Mouse (Mus musculus) heart, adult 2 months (tissue): ENCODE data around the gene Dpm3. TPM values are rescaled to one million over a fixed set of nuclear protein-coding genes. Genes with fewer than 3 reads are reported as not detected.

ENCODE experiments used
- DNase-seq, 2 experiments: peaks; one replicate each; pipeline ENCODE4 v3.0.0; 2021
- H3K27ac ChIP-seq: fragments of 200-600 bp; 2 replicates; pipeline ENCODE4 v1.8.1; 2022
- H3K27me3 ChIP-seq: fragments of 200-500 bp; 2 replicates; pipeline ENCODE4 v1.6.1; 2012; ENCODE audit warnings: mild to moderate bottlenecking, low read length, inconsistent platforms, mixed read lengths; ENCODE audit not compliant: control insufficient read depth, insufficient read depth
- H3K36me3 ChIP-seq: fragments of 200-500 bp; 2 replicates; pipeline ENCODE4 v1.6.1; 2012; ENCODE audit warnings: low read length, inconsistent platforms; ENCODE audit not compliant: control insufficient read depth, insufficient read depth
- H3K4me1 ChIP-seq: fragments of 200-500 bp; 2 replicates; pipeline ENCODE4 v1.6.1; 2011; ENCODE audit warnings: low read length; ENCODE audit not compliant: control insufficient read depth, insufficient read depth
- H3K4me3 ChIP-seq: fragments of 200-600 bp; 2 replicates; pipeline ENCODE4 v1.8.1; 2022
- H3K79me2 ChIP-seq: fragments of 200-500 bp; replicated peaks from 2 replicates; pipeline ENCODE4 v1.6.1; 2012; ENCODE audit warnings: mild to moderate bottlenecking, inconsistent platforms, low read length, moderate library complexity, mixed read lengths; ENCODE audit not compliant: control insufficient read depth, insufficient read depth
- H3K9ac ChIP-seq: fragments of 200-500 bp; 2 replicates; pipeline ENCODE4 v1.6.1; 2012; ENCODE audit warnings: low read depth, mild to moderate bottlenecking, control low read depth, inconsistent platforms, low read length, mixed read lengths
- CTCF ChIP-seq: fragments of 200-600 bp; IDR thresholded peaks from 2 replicates; pipeline ENCODE4 v1.8.1; 2022; ENCODE audit warnings: antibody characterized with exemption, mild to moderate bottlenecking, moderate library complexity
- EP300 ChIP-seq: fragments of 200-500 bp; IDR thresholded peaks from 2 replicates; pipeline ENCODE4 v1.6.1; 2011; ENCODE audit warnings: low read depth, low read length, control low read depth; ENCODE audit not compliant: insufficient read depth
- POLR2A ChIP-seq: fragments of 200-500 bp; IDR thresholded peaks from 2 replicates; pipeline ENCODE4 v1.6.1; 2011; ENCODE audit warnings: mild to moderate bottlenecking, low read depth, low read length, control low read depth; ENCODE audit not compliant: insufficient read depth
- WGBS: fragments of 180-500 bp; shearing (Covaris S2); methylation state at CpG from one replicate; pipeline ENCODE4 v1.1.7; 2018; 5-methylcytosine and 5-hydroxymethylcytosine counted together
- intact Hi-C: fragments of 180-260 bp; cut with DNase I; formaldehyde crosslinking; loops from one replicate; pipeline ENCODE4 v1.15.1; 2025
- polyA plus RNA-seq: library from polyadenylated mRNA; depleted of rRNA; stranded (reverse); fragments of >200 nt; gene quantifications from 2 replicates; pipeline ENCODE4 v1.2.3, GENCODE M21; 2012
- total RNA-seq, 2 experiments: library from RNA; stranded (reverse); gene quantifications; 2 replicates each; pipeline ENCODE4 v1.2.3; 2021

Gene Dpm3
- total and polyA plus RNA-seq, 3 experiments, result 54.3 to 160 (median 58.2) TPM

GRCm38 (mm10) chr3:89242331-89242895, 16.7 kb upstream of the Dpm3 start:
- no peaks in the 10 kb centered on the region for H3K36me3 ChIP-seq
- peaks cover 1% of the 10 kb centered on the region; the same call in 1 of the 2 replicates for H3K4me1 ChIP-seq
- TF ChIP-seq POLR2A, result no peak
- TF ChIP-seq EP300, result no peak
- peak; percentile 74 for TF ChIP-seq CTCF
- H3K79me2 ChIP-seq, result no peaks in the 10 kb centered on the region
- no peak overlapping the region for H3K4me3 ChIP-seq
- no peaks in the 10 kb centered on the region for H3K27me3 ChIP-seq
- DNase-seq, result peak in 1 of 2 experiments; percentile 53
- 67% methylated on average over 9 of the region's 9 CpGs for WGBS
- no peak overlapping the region for H3K27ac ChIP-seq
- H3K9ac ChIP-seq, result no peak overlapping the region
- intact Hi-C loops, result no loop called here

DNA sequence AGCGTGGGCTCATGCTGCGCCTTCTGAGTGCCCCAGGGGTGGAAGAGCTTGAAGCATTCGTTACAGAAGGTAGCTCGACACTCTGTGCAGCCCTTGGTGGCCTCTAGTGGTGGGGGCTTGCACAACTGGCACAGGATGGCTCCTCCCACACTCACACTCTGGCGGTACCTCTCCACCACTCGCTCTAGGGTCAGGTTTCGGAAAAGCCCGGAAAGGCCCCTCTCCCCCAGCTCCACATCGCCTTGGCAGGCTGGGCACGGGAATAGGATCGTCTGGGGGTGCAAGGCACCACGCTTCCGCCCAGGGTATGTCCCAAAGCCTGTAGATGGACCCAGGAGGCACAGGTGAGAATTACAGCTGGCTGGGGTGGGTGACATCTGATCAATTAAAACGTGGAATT, 15.5 kb upstream of the Dpm3 start:
- Histone ChIP-seq H3K4me1 (peaks cover 1% of the 10 kb centered on the region; the same call in 1 of the 2 replicates), H3K4me3 (no peak overlapping the region), H3K36me3 (no peaks in the 10 kb centered on the region), H3K27me3 (no peaks in the 10 kb centered on the region), H3K9ac (no peak overlapping the region), H3K79me2 (no peaks in the 10 kb centered on the region), H3K27ac (no peak overlapping the region)
- intact Hi-C loops, result no loop called here
- DNase-seq, result peak in 1 of 2 experiments; percentile 50
- peak; percentile 61 for TF ChIP-seq CTCF
- no peak for TF ChIP-seq POLR2A
- WGBS, result 36% methylated on average over 14 of the region's 14 CpGs

DNA sequence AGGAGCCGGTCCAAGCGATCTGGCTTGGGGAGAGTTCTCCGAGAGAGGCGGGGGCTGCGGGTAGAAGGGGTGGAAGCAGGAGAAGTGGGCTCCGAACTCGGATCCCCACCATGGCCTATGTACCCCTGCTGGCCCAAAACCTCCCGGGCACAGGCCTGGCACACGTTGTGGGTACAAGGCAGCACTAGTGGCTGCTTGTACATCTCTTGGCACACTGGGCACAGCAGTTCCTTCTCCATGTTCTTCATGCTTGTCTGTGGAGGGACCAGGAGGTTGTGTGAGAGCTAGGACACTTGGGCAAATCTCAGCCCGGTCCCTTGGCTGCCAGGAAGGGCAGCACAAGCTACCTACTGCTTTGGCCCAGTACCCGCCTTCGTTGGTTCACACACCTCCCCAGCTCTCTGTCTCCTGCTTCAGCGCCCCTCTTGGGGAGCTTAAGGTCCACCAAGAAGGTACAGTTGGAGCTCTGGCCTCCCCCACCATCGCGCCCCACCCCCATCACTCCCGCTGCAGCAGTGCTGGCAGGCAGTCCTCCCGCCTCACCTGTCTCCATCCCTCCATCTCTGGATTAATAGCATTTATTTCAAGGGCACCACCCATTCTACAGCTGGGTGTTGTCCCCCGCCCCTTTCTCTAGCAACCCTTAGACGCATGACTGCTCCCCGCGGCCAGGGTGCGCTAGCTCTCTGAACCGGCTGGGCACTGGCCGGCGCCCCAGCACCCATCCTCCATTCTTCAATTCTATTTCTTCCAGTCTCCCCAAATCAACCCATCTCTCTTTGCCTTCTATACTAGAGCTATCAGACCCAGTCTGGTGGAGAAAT, 14.8 kb upstream of the Dpm3 start:
- WGBS, result 31% methylated on average over 25 of the region's 25 CpGs
- H3K9ac ChIP-seq, result no peak overlapping the region

DNA sequence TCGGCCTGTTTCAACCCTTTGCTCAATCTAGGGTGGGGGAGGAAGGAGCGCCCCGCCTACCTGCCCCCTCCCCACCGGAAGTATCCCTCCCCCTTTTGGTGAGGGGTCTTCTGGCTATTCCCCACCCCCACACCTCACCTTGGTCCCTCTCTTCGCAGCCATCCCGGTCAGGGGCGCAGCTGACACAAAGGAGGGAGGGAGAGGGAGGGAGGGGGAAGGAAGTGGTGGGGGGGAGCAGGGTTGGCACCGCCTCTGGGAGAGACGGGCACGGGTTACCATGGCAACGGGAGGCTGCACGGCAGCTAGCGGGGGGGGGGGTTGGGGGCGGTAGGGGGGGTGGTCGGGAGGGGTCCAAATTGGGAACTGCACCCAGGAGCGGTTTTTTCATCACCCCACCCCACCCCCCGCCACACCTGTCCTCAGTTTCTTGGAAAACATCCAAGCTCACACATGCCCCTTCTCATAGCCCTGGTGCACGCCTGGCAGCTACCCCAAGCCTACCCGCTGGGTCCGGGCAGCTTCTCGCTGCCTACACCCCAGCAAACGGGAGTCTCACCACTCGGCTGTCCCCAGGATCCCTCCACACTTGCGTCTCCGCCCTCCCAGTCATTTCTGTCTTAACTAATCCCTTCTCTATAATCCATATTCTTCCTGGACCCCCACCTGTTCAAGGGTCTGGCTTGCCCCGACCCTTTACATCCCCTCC, 14.0 kb upstream of the Dpm3 start:
- peak overlapping the region; percentile 7; the same call in 1 of the 2 replicates for H3K27ac ChIP-seq
- H3K4me3 ChIP-seq, result peak overlapping the region; percentile 97
- no peaks in the 10 kb centered on the region for H3K27me3 ChIP-seq
- no peak for DNase-seq
- H3K79me2 ChIP-seq, result no peaks in the 10 kb centered on the region
- 2% methylated on average over 22 of the region's 26 CpGs for WGBS
- peak overlapping the region; percentile 37 for H3K9ac ChIP-seq
- H3K36me3 ChIP-seq, result no peaks in the 10 kb centered on the region
- peaks cover 1% of the 10 kb centered on the region; the same call in 1 of the 2 replicates for H3K4me1 ChIP-seq
- intact Hi-C loops, result no loop called here
- TF ChIP-seq EP300 (no peak), CTCF (no peak), POLR2A (no peak)

More for the DNA sequence above, 14.8 kb upstream of the Dpm3 start:
- H3K4me3 ChIP-seq, result no peak overlapping the region; the same call in 1 of the 2 replicates
- no peaks in the 10 kb centered on the region for H3K36me3 ChIP-seq
- TF ChIP-seq POLR2A (no peak), CTCF (peak; percentile 51), EP300 (no peak)
- H3K79me2 ChIP-seq, result no peaks in the 10 kb centered on the region
- H3K27ac ChIP-seq, result no peak overlapping the region
- DNase-seq, result no peak
- intact Hi-C loops, result no loop called here
- no peaks in the 10 kb centered on the region for H3K27me3 ChIP-seq
- H3K4me1 ChIP-seq, result peaks cover 1% of the 10 kb centered on the region; the same call in 1 of the 2 replicates

DNA sequence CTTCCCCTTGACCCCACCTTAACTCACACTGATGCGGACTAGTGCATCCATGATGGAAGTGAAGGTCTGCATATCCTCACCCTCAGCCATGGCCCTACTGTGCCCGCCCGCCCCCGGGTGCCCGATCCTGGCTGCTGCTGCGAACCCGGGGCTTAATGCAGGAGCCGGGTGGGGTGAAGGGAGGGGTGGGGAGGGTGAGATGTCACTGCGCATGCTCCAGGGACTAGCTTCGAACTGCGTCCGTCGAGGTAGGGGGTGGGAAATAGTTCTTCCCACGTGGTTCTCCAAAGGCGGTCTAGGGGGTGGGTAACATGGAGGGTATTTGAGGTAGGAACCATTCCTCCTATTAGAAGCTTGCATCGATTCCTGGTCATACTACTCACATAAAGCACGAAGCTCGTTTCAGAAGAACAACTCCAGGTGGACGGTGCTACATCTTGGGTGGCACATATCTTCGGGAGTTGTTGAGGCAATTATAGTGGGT, 13.4 kb upstream of the Dpm3 start, which contains the start of gene Krtcap2:
Gene Krtcap2 (plus strand): TSS at position 279 of the 484 bp plus-strand sequence.
- intact Hi-C loops, result loop anchor here (1.0 kb wide), 1 partner anchor 37 kb away; no protein-coding TSS in a partner anchor
- no peaks in the 10 kb centered on the region for H3K79me2 ChIP-seq
- peak; percentile 48 to 53 for DNase-seq
- 7% methylated on average over 20 of the region's 20 CpGs for WGBS
- H3K27me3 ChIP-seq, result no peaks in the 10 kb centered on the region
- H3K9ac ChIP-seq, result peak within 1 kb of the TSS; percentile 76
- H3K36me3 ChIP-seq, result no peaks in the 10 kb centered on the region
- H3K4me3 ChIP-seq, result peak within 1 kb of the TSS; percentile 97
- H3K4me1 ChIP-seq, result peaks cover 5% of the 10 kb centered on the region
- TF ChIP-seq POLR2A, result no peak
- TF ChIP-seq CTCF, result no peak
- TF ChIP-seq EP300, result no peak
- H3K27ac ChIP-seq, result peak within 1 kb of the TSS; percentile 93
